Mouse (Mus musculus) myocyte (in vitro differentiated cells): ENCODE results near the gene Alk.

Experiments used
- CEBPB ChIP-seq: IDR thresholded peaks from 2 replicates; pipeline ENCODE4 v1.6.1; 2011; ENCODE audit warnings: mild to moderate bottlenecking, moderate library complexity; ENCODE audit not compliant: poor library complexity, insufficient read depth, severe bottlenecking
- E2F4 ChIP-seq: IDR thresholded peaks from one replicate; pipeline ENCODE4 v1.6.1; 2011; ENCODE audit warnings: mild to moderate bottlenecking, control low read depth, moderate library complexity; ENCODE audit not compliant: insufficient read depth
- MAX ChIP-seq: IDR thresholded peaks from one replicate; pipeline ENCODE4 v1.6.1; 2011; ENCODE audit warnings: low read depth, mild to moderate bottlenecking, control low read depth
- MYOD1 ChIP-seq, 3 experiments: IDR thresholded peaks; one replicate each; pipeline ENCODE4 v1.6.1; 2011; ENCODE audit warnings: control low read depth in 2 of 3, low read depth in 2 of 3, mild to moderate bottlenecking in 2 of 3, moderate library complexity in 1 of 3; ENCODE audit not compliant: insufficient read length in 2 of 3, control insufficient read depth in 1 of 3
- MYOG ChIP-seq, 3 experiments: IDR thresholded peaks; one replicate each; pipeline ENCODE4 v1.6.1; 2011; ENCODE audit warnings: control low read depth in 2 of 3, low read depth in 2 of 3, mild to moderate bottlenecking in 2 of 3; ENCODE audit not compliant: insufficient read length in 2 of 3, control insufficient read depth in 1 of 3, insufficient read depth in 1 of 3
- POLR2A ChIP-seq: IDR thresholded peaks from one replicate; pipeline ENCODE4 v1.6.1; 2011; ENCODE audit warnings: low read depth, mild to moderate bottlenecking, control low read depth, moderate library complexity; ENCODE audit not compliant: insufficient read length
- POLR2AphosphoS2 ChIP-seq: IDR thresholded peaks from one replicate; pipeline ENCODE4 v1.6.1; 2011; ENCODE audit warnings: low read depth, control low read depth; ENCODE audit not compliant: insufficient read length
- REST ChIP-seq: IDR thresholded peaks from one replicate; pipeline ENCODE4 v1.6.1; 2011; ENCODE audit warnings: mild to moderate bottlenecking, control low read depth, moderate library complexity; ENCODE audit not compliant: insufficient read depth, insufficient read length
- SRF ChIP-seq: IDR thresholded peaks from one replicate; pipeline ENCODE4 v1.6.1; 2011; ENCODE audit warnings: low read depth; ENCODE audit not compliant: control insufficient read depth, insufficient read length
- TCF12 ChIP-seq: IDR thresholded peaks from one replicate; pipeline ENCODE4 v1.6.1; 2011; ENCODE audit warnings: mild to moderate bottlenecking, control low read depth; ENCODE audit not compliant: poor library complexity, insufficient read depth, severe bottlenecking
- TCF3 ChIP-seq: IDR thresholded peaks from one replicate; pipeline ENCODE4 v1.6.1; 2011; ENCODE audit warnings: low read depth, control low read depth; ENCODE audit not compliant: insufficient read length
- USF1 ChIP-seq: IDR thresholded peaks from one replicate; pipeline ENCODE4 v1.6.1; 2011; ENCODE audit warnings: low read depth, mild to moderate bottlenecking, control low read depth, moderate library complexity

DNA sequence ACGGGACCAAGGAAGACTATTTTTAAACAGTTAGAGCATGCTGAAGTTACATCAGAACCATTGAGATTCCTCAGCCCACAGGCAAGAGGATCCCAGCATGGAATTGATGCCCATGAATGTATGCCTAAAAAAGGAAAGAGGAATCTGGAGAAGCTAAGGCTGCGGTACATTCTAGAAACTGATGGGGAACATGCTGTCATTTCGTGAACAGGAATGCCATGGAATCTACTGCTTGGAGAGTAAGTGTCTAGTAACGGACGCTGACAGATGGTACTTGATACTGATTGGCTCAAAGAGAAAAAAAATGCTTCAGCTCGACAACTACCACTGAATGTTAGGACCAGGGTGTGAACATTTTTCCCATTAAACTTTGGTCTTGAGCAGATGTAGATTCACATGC lies 69.1 kb downstream of the Alk start:
- TF ChIP-seq POLR2A (no peak), TCF12 (no peak), TCF3 (no peak), CEBPB (no peak), POLR2AphosphoS2 (no peak), USF1 (no peak), E2F4 (no peak), MAX (no peak), REST (no peak), MYOG (IDR thresholded peaks at IDR 0.05; ENCODE audit: control insufficient read depth in 1 of 3, insufficient read depth in 1 of 3, insufficient read length in 2 of 3, low read depth in 2 of 3) (no peak), MYOD1 (IDR thresholded peaks at IDR 0.05; ENCODE audit: control insufficient read depth in 1 of 3, insufficient read length in 2 of 3, low read depth in 2 of 3) (no peak), SRF (no peak)
